8 mouse cellular contexts compared by ENCODE assay signal in the genomic region with DNA sequence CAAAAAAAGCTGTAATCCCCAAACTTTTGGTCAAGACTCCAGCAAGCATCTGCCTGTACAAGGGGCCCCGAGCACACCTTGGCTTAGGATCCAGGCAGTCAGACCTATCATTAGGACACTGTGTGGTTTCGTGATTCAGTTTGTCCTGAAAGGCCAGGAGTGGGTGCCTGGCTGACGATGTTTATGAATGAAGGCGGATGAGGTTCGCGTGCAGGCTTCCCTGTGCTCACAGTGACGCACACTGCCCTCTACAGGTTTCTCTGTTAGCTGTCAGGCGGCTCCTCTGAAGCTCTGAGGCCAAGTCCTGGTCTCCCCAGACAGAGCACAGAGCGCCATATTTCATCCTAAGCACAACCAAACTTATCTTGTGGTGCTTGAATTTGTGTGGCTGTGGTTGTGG. TPM values are rescaled to one million over a fixed set of nuclear protein-coding genes. Genes with fewer than 3 reads are reported as not detected.
DNase-seq lines count a peak whose midpoint lies in the region; ATAC-seq lines count a peak whose summit lies in the region.

No protein-coding gene starts in this region.

- peak overlapping the region; percentile 99 for H3K4me2 ChIP-seq in hindbrain, embryonic 16.5 days (ENCODE audit: low read length)

- peak overlapping the region; percentile 96 for H3K27ac ChIP-seq in hindbrain, embryonic 16.5 days (ENCODE audit: low read depth, low read length)
- peak overlapping the region; percentile 82 for H3K27ac ChIP-seq in macrophage

- H3K4me1 ChIP-seq in hindbrain, embryonic 16.5 days (ENCODE audit: control insufficient read depth, insufficient read depth, low read depth, low read length): peaks cover 12% of the 10 kb centered on the region

- 1% methylated on average over 9 of the region's 9 CpGs for WGBS in hindbrain, embryonic 16.5 days
- 3% methylated on average over 9 of the region's 9 CpGs for WGBS in macrophage (ENCODE audit: missing documents)

- peak overlapping the region; percentile 86 for H3K9ac ChIP-seq in hindbrain, embryonic 16.5 days (ENCODE audit: low read depth, low read length)

- no peaks in the 10 kb centered on the region for H3K79me2 ChIP-seq in macrophage (ENCODE audit: inconsistent target)

- H3K36me3 ChIP-seq in hindbrain, embryonic 16.5 days (ENCODE audit: control insufficient read depth, insufficient read depth, low read length): no peaks in the 10 kb centered on the region
- no peaks in the 10 kb centered on the region for H3K36me3 ChIP-seq in macrophage (ENCODE audit: inconsistent target)

- ATAC-seq in hindbrain, embryonic 16.5 days: peak; percentile 40

- H3K9me3 ChIP-seq in hindbrain, embryonic 16.5 days (ENCODE audit: control insufficient read depth, low read length): no peaks in the 10 kb centered on the region

- peak overlapping the region; percentile 79 for H3K4me3 ChIP-seq in hindbrain, embryonic 16.5 days (ENCODE audit: low read length)
- H3K4me3 ChIP-seq in macrophage (ENCODE audit: inconsistent target): peak overlapping the region; percentile 48; the same call in 1 of the 2 replicates

- peak; percentile 92 for DNase-seq in ZHBTc4 (ENCODE audit: low read depth, low spot score)
- DNase-seq in cerebellum, postnatal 4 days (ENCODE audit: low spot score in 2 of 2): peak; percentile 60 to 78
- DNase-seq in gastrocnemius, adult 18-20 months (ENCODE audit: low spot score): peak; percentile 88
- DNase-seq in left cerebral cortex, adult 18-20 months (ENCODE audit: low spot score in 2 of 2): peak; percentile 79 to 80
- peak; percentile 85 for DNase-seq in right cerebral cortex, adult 18-20 months
- peak; percentile 65 for DNase-seq in urinary bladder, postnatal 25 days (ENCODE audit: low spot score)

- H3K27me3 ChIP-seq in hindbrain, embryonic 16.5 days (replicated peaks; ENCODE audit: control insufficient read depth, insufficient read depth, low read length): no peaks in the 10 kb centered on the region

RNA-seq across cellular contexts. Expression of gene Socs1, which starts 1.0 kb away (rescaled TPM):
- total RNA-seq in gastrocnemius, adult 18-20 months (2021): under 1 TPM; 0.21 to 0.52 TPM
- 4.6 and 4.9 TPM in 2 replicates for polyA plus RNA-seq in hindbrain, embryonic 16.5 days (2015; fragmentation: Nextera tagmentation; extraction: Ambion mirVana)
- 1 to 10 TPM; 1.0 to 1.1 TPM for total RNA-seq in left cerebral cortex, adult 18-20 months (2021)
- 10 to 100 TPM in 10 of 26 experiments, 1 to 10 TPM in 15, under 1 TPM in 1; 0.90 to 77.1 (median 7.9) TPM for total RNA-seq in macrophage (2018; cell fraction: chromatin; rRNA removed)
- total RNA-seq in macrophage (2018; cell fraction: cytosol; rRNA removed): 10 to 100 TPM in 6 of 26 experiments, 1 to 10 TPM in 20; 1.0 to 55.2 (median 6.9) TPM
- total RNA-seq in macrophage (2018; cell fraction: nucleus; rRNA removed): 10 to 100 TPM in 12 of 26 experiments, 1 to 10 TPM in 14; 1.9 to 76.1 (median 9.1) TPM
- polyA plus RNA-seq in macrophage (2018): 0.24 to 3.4 TPM (median 1.6 TPM) in 3 replicates

RNA-seq across cellular contexts. Expression of gene Tnp2, which starts 2.2 kb away (rescaled TPM):
- not detected for total RNA-seq in gastrocnemius, adult 18-20 months (2021)
- polyA plus RNA-seq in hindbrain, embryonic 16.5 days (2015; fragmentation: Nextera tagmentation; extraction: Ambion mirVana): 0.30 TPM in 1 of 2 replicates, not detected in the other
- not detected for total RNA-seq in left cerebral cortex, adult 18-20 months (2021)
- not detected for total RNA-seq in macrophage (2018; cell fraction: chromatin; rRNA removed)
- total RNA-seq in macrophage (2018; cell fraction: cytosol; rRNA removed): not detected
- not detected for total RNA-seq in macrophage (2018; cell fraction: nucleus; rRNA removed)
- not detected in 3 replicates for polyA plus RNA-seq in macrophage (2018)

RNA-seq across cellular contexts. Expression of gene Prm3, which starts 4.4 kb away (rescaled TPM):
- total RNA-seq in gastrocnemius, adult 18-20 months (2021): not detected
- polyA plus RNA-seq in hindbrain, embryonic 16.5 days (2015; fragmentation: Nextera tagmentation; extraction: Ambion mirVana): not detected in 2 replicates
- total RNA-seq in left cerebral cortex, adult 18-20 months (2021): not detected
- total RNA-seq in macrophage (2018; cell fraction: chromatin; rRNA removed): not detected
- total RNA-seq in macrophage (2018; cell fraction: cytosol; rRNA removed): not detected
- total RNA-seq in macrophage (2018; cell fraction: nucleus; rRNA removed): not detected
- polyA plus RNA-seq in macrophage (2018): not detected in 3 replicates

RNA-seq across cellular contexts. Expression of gene Prm2, which starts 9.6 kb away (rescaled TPM):
- not detected for total RNA-seq in gastrocnemius, adult 18-20 months (2021)
- polyA plus RNA-seq in hindbrain, embryonic 16.5 days (2015; fragmentation: Nextera tagmentation; extraction: Ambion mirVana): not detected in 2 replicates
- total RNA-seq in left cerebral cortex, adult 18-20 months (2021): not detected
- total RNA-seq in macrophage (2018; cell fraction: chromatin; rRNA removed): not detected
- total RNA-seq in macrophage (2018; cell fraction: cytosol; rRNA removed): not detected
- not detected for total RNA-seq in macrophage (2018; cell fraction: nucleus; rRNA removed)
- polyA plus RNA-seq in macrophage (2018): not detected in 3 replicates

RNA-seq across cellular contexts. Expression of gene Prm1, which starts 19.4 kb away (rescaled TPM):
- total RNA-seq in gastrocnemius, adult 18-20 months (2021): not detected
- 0.51 TPM in 1 of 2 replicates, not detected in the other for polyA plus RNA-seq in hindbrain, embryonic 16.5 days (2015; fragmentation: Nextera tagmentation; extraction: Ambion mirVana)
- not detected for total RNA-seq in left cerebral cortex, adult 18-20 months (2021)
- total RNA-seq in macrophage (2018; cell fraction: chromatin; rRNA removed): not detected
- total RNA-seq in macrophage (2018; cell fraction: cytosol; rRNA removed): under 1 TPM in 3 of 26 experiments, not detected in 23; 0.38 to 0.68 (median 0.58) TPM
- not detected for total RNA-seq in macrophage (2018; cell fraction: nucleus; rRNA removed)
- not detected in 3 replicates for polyA plus RNA-seq in macrophage (2018)

Comparison
In these comparisons a context has a peak if more than half of its experiments do, and no peak if none do; other contexts are left out.
1. Peak in every context shown above with its lines: DNase-seq, ATAC-seq, H3K4me3 ChIP-seq and H3K27ac ChIP-seq.